Mouse (Mus musculus) forebrain, embryonic 11.5 days (tissue): Measurements from ENCODE around the gene Csnk2a2. TPM values are rescaled to one million over a fixed set of nuclear protein-coding genes. Genes with fewer than 3 reads are reported as not detected.

Experiments
- ATAC-seq: fragments of 200-750 bp; cut with Nextera tagmentation; replicated peaks from 2 replicates; pipeline ENCODE4 v1.8.0; 2017; ENCODE audit warnings: moderate TSS enrichment; ENCODE audit not compliant: low FRiP score
- DNase-seq: peaks from one replicate; pipeline ENCODE4 v3.0.0-alpha.2; 2017; ENCODE audit warnings: low spot score
- H3K27ac ChIP-seq: fragments of 300-500 bp; sonication (generic); 2 replicates; pipeline ENCODE4 v1.5.1; 2014; ENCODE audit warnings: low read depth, low read length
- H3K27me3 ChIP-seq: fragments of 300-500 bp; sonication (generic); 2 replicates; pipeline ENCODE4 v1.6.1; 2014; ENCODE audit warnings: mild to moderate bottlenecking, low read length, mixed read lengths; ENCODE audit not compliant: control insufficient read depth, insufficient read depth
- H3K36me3 ChIP-seq: fragments of 300-500 bp; sonication (generic); 2 replicates; pipeline ENCODE4 v1.6.1; 2014; ENCODE audit warnings: mild to moderate bottlenecking, low read length, moderate library complexity, mixed read lengths; ENCODE audit not compliant: control insufficient read depth, insufficient read depth
- H3K4me1 ChIP-seq: fragments of 300-500 bp; sonication (generic); replicated peaks from 2 replicates; pipeline ENCODE4 v1.6.1; 2014; ENCODE audit warnings: low read length, mixed read lengths; ENCODE audit not compliant: control insufficient read depth, insufficient read depth
- H3K4me2 ChIP-seq: fragments of 300-500 bp; sonication (generic); 2 replicates; pipeline ENCODE4 v1.6.1; 2014; ENCODE audit warnings: low read depth, mild to moderate bottlenecking, low read length, moderate library complexity, mixed read lengths; ENCODE audit not compliant: severe bottlenecking
- H3K4me3 ChIP-seq: fragments of 300-500 bp; sonication (generic); 2 replicates; pipeline ENCODE4 v1.5.1; 2014; ENCODE audit warnings: low read depth, low read length
- H3K9ac ChIP-seq: fragments of 300-500 bp; sonication (generic); 2 replicates; pipeline ENCODE4 v1.6.1; 2014; ENCODE audit warnings: low read length
- H3K9me3 ChIP-seq: fragments of 300-500 bp; sonication (generic); 2 replicates; pipeline ENCODE4 v1.6.1; 2016; ENCODE audit warnings: low read length, mixed read lengths; ENCODE audit not compliant: control insufficient read depth
- WGBS: fragments of 180-500 bp; shearing (Covaris S2); extraction: QIAGEN DNeasy Blood & Tissue Kit; methylation state at CpG from one replicate; pipeline ENCODE4 v1.1.7; 2014; 5-methylcytosine and 5-hydroxymethylcytosine counted together
- polyA plus RNA-seq: library from polyadenylated mRNA; unstranded; fragments of >200 nt; fragmentation: Nextera tagmentation; extraction: Ambion mirVana; gene quantifications from 2 replicates; pipeline ENCODE4 v1.2.1, GENCODE M21; 2014

Csnk2a2 gene
- polyA plus RNA-seq, 1 experiment from 2014 or later = 21.2 TPM

GRCm38 (mm10) chr8:95452518-95452917 is 37.3 kb downstream of the Csnk2a2 start:
- WGBS = 70% methylated on average over 8 of the region's 8 CpGs

DNA sequence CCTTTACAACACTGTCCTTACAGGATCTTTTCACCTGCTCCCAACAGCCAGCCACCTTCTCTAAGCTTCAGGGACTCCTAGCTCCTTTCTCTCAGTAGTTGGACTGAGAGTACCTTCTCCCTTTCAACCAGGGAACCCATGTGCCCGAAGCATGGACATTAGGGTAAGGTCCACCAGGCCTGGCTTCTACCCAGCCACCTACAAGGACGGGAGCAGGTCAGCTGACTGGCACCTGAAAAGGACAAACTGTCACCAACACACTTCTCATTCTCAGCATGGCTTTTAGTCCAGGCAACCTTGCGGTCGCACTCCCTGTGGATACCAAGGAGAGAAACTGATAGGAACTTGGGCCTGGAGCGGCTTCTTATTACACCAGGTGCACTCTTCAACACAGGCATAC is 39.6 kb downstream of the Csnk2a2 start:
- Histone ChIP-seq H3K27me3 (no peaks in the 10 kb centered on the region), H3K9ac (no peak overlapping the region), H3K4me1 (no peaks in the 10 kb centered on the region), H3K27ac (no peak overlapping the region), H3K4me2 (no peak overlapping the region), H3K9me3 (no peaks in the 10 kb centered on the region), H3K36me3 (peaks cover 7% of the 10 kb centered on the region), H3K4me3 (no peak overlapping the region)
- DNase-seq (no peak), ATAC-seq (no peak)
- 96% methylated on average over 5 of the region's 5 CpGs for WGBS

More at GRCm38 (mm10) chr8:95452518-95452917, 37.3 kb downstream of the Csnk2a2 start:
- DNase-seq = no peak
- Histone ChIP-seq H3K4me3 (no peak overlapping the region), H3K4me2 (no peak overlapping the region), H3K27ac (no peak overlapping the region), H3K27me3 (no peaks in the 10 kb centered on the region), H3K9ac (no peak overlapping the region), H3K9me3 (no peaks in the 10 kb centered on the region), H3K4me1 (no peaks in the 10 kb centered on the region), H3K36me3 (peaks cover 7% of the 10 kb centered on the region)
- ATAC-seq = no peak

GRCm38 (mm10) chr8:95447661-95448060 is 42.2 kb downstream of the Csnk2a2 start:
- no peak for DNase-seq
- Histone ChIP-seq H3K36me3 (no peaks in the 10 kb centered on the region; the same call in 1 of the 2 replicates), H3K9ac (no peak overlapping the region), H3K4me3 (no peak overlapping the region), H3K27ac (no peak overlapping the region), H3K9me3 (no peaks in the 10 kb centered on the region), H3K27me3 (no peaks in the 10 kb centered on the region), H3K4me1 (no peaks in the 10 kb centered on the region), H3K4me2 (no peak overlapping the region)
- ATAC-seq = no peak
- 91% methylated on average over 7 of the region's 7 CpGs for WGBS

GRCm38 (mm10) chr8:95445042-95445441 is 44.8 kb downstream of the Csnk2a2 start:
- no peak overlapping the region for H3K27ac ChIP-seq
- H3K4me3 ChIP-seq = no peak overlapping the region
- no peak for DNase-seq
- H3K9me3 ChIP-seq = no peaks in the 10 kb centered on the region
- H3K4me2 ChIP-seq = no peak overlapping the region
- ATAC-seq = no peak
- H3K9ac ChIP-seq = no peak overlapping the region
- no peaks in the 10 kb centered on the region; the same call in 1 of the 2 replicates for H3K36me3 ChIP-seq
- 91% methylated on average over 4 of the region's 4 CpGs for WGBS
- H3K27me3 ChIP-seq = no peaks in the 10 kb centered on the region
- no peaks in the 10 kb centered on the region for H3K4me1 ChIP-seq

DNA sequence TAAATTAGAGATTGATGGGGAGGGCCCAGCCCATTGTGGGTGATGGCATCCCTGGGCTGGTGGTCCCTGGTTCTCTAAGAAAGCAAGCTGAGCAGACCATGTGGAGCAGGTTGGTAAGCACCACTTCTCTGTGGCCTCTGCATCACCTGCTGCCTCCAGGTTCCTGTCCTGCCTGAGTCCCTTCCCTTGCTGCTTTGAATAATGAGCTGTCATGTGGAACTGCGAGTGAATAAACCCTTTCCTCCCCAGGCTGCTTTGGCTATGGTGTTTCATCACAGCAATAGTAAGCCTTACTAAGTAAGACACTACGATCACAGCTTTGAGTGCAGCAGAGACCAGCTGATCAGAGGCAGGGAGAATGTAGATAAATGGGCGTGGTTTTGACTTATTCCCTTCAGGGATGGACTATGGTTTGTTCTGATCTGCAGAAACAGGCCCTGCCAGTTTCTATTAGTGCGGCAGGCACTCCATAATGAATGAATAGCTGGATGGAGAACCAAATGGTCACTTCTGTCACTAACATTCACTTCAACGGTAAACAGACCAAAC is 48.3 kb downstream of the Csnk2a2 start:
- Histone ChIP-seq H3K9me3 (no peaks in the 10 kb centered on the region), H3K27ac (no peak overlapping the region), H3K4me3 (no peak overlapping the region), H3K9ac (no peak overlapping the region), H3K27me3 (no peaks in the 10 kb centered on the region), H3K4me2 (no peak overlapping the region), H3K4me1 (no peaks in the 10 kb centered on the region), H3K36me3 (no peaks in the 10 kb centered on the region)
- no peak for DNase-seq
- 72% methylated on average over 5 of the region's 5 CpGs for WGBS
- ATAC-seq = no peak

GRCm38 (mm10) chr8:95440168-95440709 is 49.6 kb downstream of the Csnk2a2 start:
- H3K4me2 ChIP-seq = no peak overlapping the region
- H3K4me1 ChIP-seq = no peaks in the 10 kb centered on the region
- DNase-seq (no peak), ATAC-seq (no peak)
- H3K9ac ChIP-seq = no peak overlapping the region
- no peaks in the 10 kb centered on the region for H3K9me3 ChIP-seq
- H3K27ac ChIP-seq = no peak overlapping the region
- WGBS = 88% methylated on average over 5 of the region's 5 CpGs
- H3K27me3 ChIP-seq = no peaks in the 10 kb centered on the region
- H3K4me3 ChIP-seq = no peak overlapping the region
- no peaks in the 10 kb centered on the region for H3K36me3 ChIP-seq

- Histone ChIP-seq H3K9me3 (no peaks in the 10 kb centered on the region), H3K9ac (no peak overlapping the region), H3K4me3 (no peak overlapping the region), H3K27me3 (no peaks in the 10 kb centered on the region), H3K4me1 (no peaks in the 10 kb centered on the region), H3K36me3 (no peaks in the 10 kb centered on the region), H3K27ac (no peak overlapping the region), H3K4me2 (no peak overlapping the region)
- WGBS = 92% methylated on average over 2 of the region's 2 CpGs
- ATAC-seq (no peak), DNase-seq (no peak)
Observed at GRCm38 (mm10) chr8:95439421-95439820, 50.4 kb downstream of the Csnk2a2 start.

GRCm38 (mm10) chr8:95437341-95437992 is 52.4 kb downstream of the Csnk2a2 start:
- Histone ChIP-seq H3K9me3 (no peaks in the 10 kb centered on the region), H3K9ac (no peak overlapping the region), H3K27ac (no peak overlapping the region), H3K36me3 (no peaks in the 10 kb centered on the region), H3K27me3 (no peaks in the 10 kb centered on the region), H3K4me3 (no peak overlapping the region), H3K4me1 (peaks cover 8% of the 10 kb centered on the region; the same call in 1 of the 2 replicates), H3K4me2 (no peak overlapping the region)
- DNase-seq = no peak
- 67% methylated on average over 5 of the region's 5 CpGs for WGBS
- ATAC-seq = no peak

- H3K4me2 ChIP-seq = no peak overlapping the region
- H3K36me3 ChIP-seq = no peaks in the 10 kb centered on the region
- peaks cover 8% of the 10 kb centered on the region; the same call in 1 of the 2 replicates for H3K4me1 ChIP-seq
- H3K9ac ChIP-seq = no peak overlapping the region
- no peaks in the 10 kb centered on the region for H3K27me3 ChIP-seq
- no peak overlapping the region for H3K4me3 ChIP-seq
- no peak overlapping the region for H3K27ac ChIP-seq
- DNase-seq = no peak
- no peak for ATAC-seq
- 95% methylated on average over 3 of the region's 3 CpGs for WGBS
- H3K9me3 ChIP-seq = no peaks in the 10 kb centered on the region
Observed at GRCm38 (mm10) chr8:95435930-95436329, 53.9 kb downstream of the Csnk2a2 start.
